Mouse (Mus musculus): Measurements from ENCODE around the gene Tgm2. TPM values are rescaled to one million over a fixed set of nuclear protein-coding genes. Genes with fewer than 3 reads are reported as not detected.

The Tgm2 gene
- polyA plus RNA-seq, 1 experiment = 53.3 TPM

GRCm38 (mm10) chr2:158109516-158109915 is 36.7 kb downstream of the Tgm2 start:
- no peaks in the 10 kb centered on the region for H3K27me3 ChIP-seq (ENCODE audit: control insufficient read depth, insufficient read depth, low read length)
- H3K36me3 ChIP-seq (ENCODE audit: control insufficient read depth, insufficient read depth, low read length) = no peaks in the 10 kb centered on the region
- H3K4me1 ChIP-seq (ENCODE audit: control insufficient read depth, insufficient read depth, insufficient read length) = no peaks in the 10 kb centered on the region
- no peak for DNase-seq (ENCODE audit: low read depth in 1 of 2, low spot score in 2 of 2)
- no peak for TF ChIP-seq CTCF (IDR thresholded peaks at IDR 0.05; ENCODE audit: extremely low read depth, insufficient read depth, insufficient read length, insufficient replicate concordance)
- no peak for TF ChIP-seq POLR2A (IDR thresholded peaks at IDR 0.05; ENCODE audit: low read depth, low read length)
- H3K4me3 ChIP-seq (ENCODE audit: extremely low read depth, insufficient read depth, insufficient read length) = no peak overlapping the region
- H3K27ac ChIP-seq (ENCODE audit: insufficient read depth, low read length) = no peak overlapping the region
- WGBS = 22% methylated on average over 8 of the region's 8 CpGs

DNA sequence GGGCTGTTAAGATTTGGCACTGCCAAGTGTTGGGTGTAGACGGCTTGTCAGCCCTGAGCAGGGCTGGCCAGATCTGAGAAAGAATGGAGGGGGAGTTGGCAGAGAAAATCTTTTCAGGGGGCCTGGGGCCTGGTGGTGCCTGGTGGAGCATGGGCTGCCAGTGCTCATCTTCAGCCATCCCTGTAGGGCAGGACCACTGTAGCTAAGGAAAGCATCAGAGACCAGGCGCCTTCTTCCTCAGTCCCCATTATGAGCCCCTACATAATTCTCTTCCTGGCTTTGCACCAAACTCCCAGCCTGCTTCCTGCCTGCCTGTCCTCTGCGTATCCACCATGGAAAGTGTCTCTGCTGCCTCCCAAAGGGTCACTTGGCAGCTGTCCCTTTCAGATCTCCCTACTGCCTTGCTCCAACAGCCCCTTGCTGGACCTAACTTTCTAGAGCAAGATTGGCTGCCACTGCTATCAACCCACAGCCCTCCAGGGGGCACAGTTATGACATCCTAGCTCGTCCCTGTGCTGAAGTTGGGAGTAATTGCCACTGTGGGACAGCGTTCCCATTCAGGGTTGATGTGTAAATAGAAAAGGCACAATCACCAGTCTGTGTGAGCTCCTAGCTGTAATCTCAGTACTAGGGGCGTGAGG is 39.2 kb downstream of the Tgm2 start:
- no peak overlapping the region for H3K4me3 ChIP-seq (ENCODE audit: extremely low read depth, insufficient read depth, insufficient read length)
- WGBS = 46% methylated on average over 6 of the region's 6 CpGs
- H3K36me3 ChIP-seq (ENCODE audit: control insufficient read depth, insufficient read depth, low read length) = no peaks in the 10 kb centered on the region
- H3K27me3 ChIP-seq (ENCODE audit: control insufficient read depth, insufficient read depth, low read length) = no peaks in the 10 kb centered on the region
- TF ChIP-seq POLR2A (IDR thresholded peaks at IDR 0.05; ENCODE audit: low read depth, low read length) = no peak
- peak; percentile 54; the same call in 1 of the 2 replicates for TF ChIP-seq CTCF (IDR thresholded peaks at IDR 0.05; ENCODE audit: extremely low read depth, insufficient read depth, insufficient read length, insufficient replicate concordance)
- H3K27ac ChIP-seq (ENCODE audit: insufficient read depth, low read length) = no peak overlapping the region
- no peaks in the 10 kb centered on the region for H3K4me1 ChIP-seq (ENCODE audit: control insufficient read depth, insufficient read depth, insufficient read length)
- DNase-seq (ENCODE audit: low read depth in 1 of 2, low spot score in 2 of 2) = peak in 1 of 2 experiments; percentile 24

- no peaks in the 10 kb centered on the region for H3K27me3 ChIP-seq (ENCODE audit: control insufficient read depth, insufficient read depth, low read length)
- DNase-seq (ENCODE audit: low read depth in 1 of 2, low spot score in 2 of 2) = no peak
- H3K27ac ChIP-seq (ENCODE audit: insufficient read depth, low read length) = no peak overlapping the region
- no peak for TF ChIP-seq CTCF (IDR thresholded peaks at IDR 0.05; ENCODE audit: extremely low read depth, insufficient read depth, insufficient read length, insufficient replicate concordance)
- no peak for TF ChIP-seq POLR2A (IDR thresholded peaks at IDR 0.05; ENCODE audit: low read depth, low read length)
- H3K4me3 ChIP-seq (ENCODE audit: extremely low read depth, insufficient read depth, insufficient read length) = no peak overlapping the region
- no peaks in the 10 kb centered on the region for H3K36me3 ChIP-seq (ENCODE audit: control insufficient read depth, insufficient read depth, low read length)
- WGBS = 84% methylated on average over 6 of the region's 6 CpGs
- no peaks in the 10 kb centered on the region for H3K4me1 ChIP-seq (ENCODE audit: control insufficient read depth, insufficient read depth, insufficient read length)
Observed at GRCm38 (mm10) chr2:158105605-158106004, 40.6 kb downstream of the Tgm2 start.

GRCm38 (mm10) chr2:158104966-158105365 is 41.3 kb downstream of the Tgm2 start:
- no peaks in the 10 kb centered on the region for H3K36me3 ChIP-seq (ENCODE audit: control insufficient read depth, insufficient read depth, low read length)
- DNase-seq (ENCODE audit: low read depth in 1 of 2, low spot score in 2 of 2) = no peak
- H3K27me3 ChIP-seq (ENCODE audit: control insufficient read depth, insufficient read depth, low read length) = no peaks in the 10 kb centered on the region
- no peak overlapping the region for H3K27ac ChIP-seq (ENCODE audit: insufficient read depth, low read length)
- no peak overlapping the region for H3K4me3 ChIP-seq (ENCODE audit: extremely low read depth, insufficient read depth, insufficient read length)
- 89% methylated on average over 6 of the region's 6 CpGs for WGBS
- no peak for TF ChIP-seq POLR2A (IDR thresholded peaks at IDR 0.05; ENCODE audit: low read depth, low read length)
- TF ChIP-seq CTCF (IDR thresholded peaks at IDR 0.05; ENCODE audit: extremely low read depth, insufficient read depth, insufficient read length, insufficient replicate concordance) = no peak
- H3K4me1 ChIP-seq (ENCODE audit: control insufficient read depth, insufficient read depth, insufficient read length) = no peaks in the 10 kb centered on the region

DNA sequence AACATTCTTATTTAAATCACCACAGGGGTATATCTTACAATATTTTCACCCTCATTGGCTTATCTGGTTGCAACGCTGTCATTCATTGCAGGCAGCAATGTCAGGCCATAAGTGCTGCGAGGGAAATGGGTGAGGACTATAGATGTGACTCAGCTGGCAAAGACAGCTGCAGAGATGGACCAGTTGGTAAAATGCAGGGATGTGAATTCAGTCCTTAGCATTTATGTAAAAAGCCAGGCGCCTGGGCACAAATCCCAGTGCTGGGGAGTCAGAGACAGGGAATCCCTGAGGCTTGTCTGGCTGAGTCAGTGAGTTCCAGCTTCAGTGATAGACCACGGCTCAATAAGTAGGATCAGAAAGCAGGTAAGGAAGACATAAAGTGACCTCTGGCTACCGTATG is 44.5 kb downstream of the Tgm2 start:
- TF ChIP-seq CTCF (IDR thresholded peaks at IDR 0.05; ENCODE audit: extremely low read depth, insufficient read depth, insufficient read length, insufficient replicate concordance) (no peak), POLR2A (IDR thresholded peaks at IDR 0.05; ENCODE audit: low read depth, low read length) (no peak)
- Histone ChIP-seq H3K27ac (ENCODE audit: insufficient read depth, low read length) (no peak overlapping the region), H3K27me3 (ENCODE audit: control insufficient read depth, insufficient read depth, low read length) (no peaks in the 10 kb centered on the region), H3K4me1 (ENCODE audit: control insufficient read depth, insufficient read depth, insufficient read length) (no peaks in the 10 kb centered on the region), H3K36me3 (ENCODE audit: control insufficient read depth, insufficient read depth, low read length) (no peaks in the 10 kb centered on the region), H3K4me3 (ENCODE audit: extremely low read depth, insufficient read depth, insufficient read length) (no peak overlapping the region)
- no peak for DNase-seq (ENCODE audit: low read depth in 1 of 2, low spot score in 2 of 2)
- WGBS = 85% methylated on average over 5 of the region's 5 CpGs

- no peak for DNase-seq (ENCODE audit: low read depth in 1 of 2, low spot score in 2 of 2)
- 73% methylated on average over 3 of the region's 3 CpGs for WGBS
- no peak for TF ChIP-seq POLR2A (IDR thresholded peaks at IDR 0.05; ENCODE audit: low read depth, low read length)
- TF ChIP-seq CTCF (IDR thresholded peaks at IDR 0.05; ENCODE audit: extremely low read depth, insufficient read depth, insufficient read length, insufficient replicate concordance) = no peak
- Histone ChIP-seq H3K4me3 (ENCODE audit: extremely low read depth, insufficient read depth, insufficient read length) (no peak overlapping the region), H3K4me1 (ENCODE audit: control insufficient read depth, insufficient read depth, insufficient read length) (no peaks in the 10 kb centered on the region), H3K36me3 (ENCODE audit: control insufficient read depth, insufficient read depth, low read length) (no peaks in the 10 kb centered on the region), H3K27ac (ENCODE audit: insufficient read depth, low read length) (no peak overlapping the region), H3K27me3 (ENCODE audit: control insufficient read depth, insufficient read depth, low read length) (no peaks in the 10 kb centered on the region)
Observed at GRCm38 (mm10) chr2:158099537-158099936, 46.7 kb downstream of the Tgm2 start.

DNA sequence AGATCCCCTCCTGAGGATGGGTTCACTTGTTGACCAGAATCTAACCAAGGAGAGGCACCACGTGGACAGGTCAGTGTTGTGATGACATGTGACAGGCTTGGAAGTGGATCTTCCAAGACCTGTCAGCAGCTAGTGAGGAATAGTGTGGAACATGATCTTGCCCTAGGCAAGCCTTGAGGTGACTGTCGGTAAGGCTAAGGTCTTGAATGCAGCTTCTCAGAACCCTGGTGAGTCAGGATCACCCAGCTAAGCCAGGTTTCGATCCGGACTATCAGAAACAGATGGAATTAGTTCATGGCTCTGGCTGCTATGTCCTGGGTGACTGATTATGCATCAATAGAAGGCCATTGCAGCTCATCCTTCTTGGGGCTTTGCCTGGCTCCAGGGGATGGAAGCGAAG is 47.5 kb downstream of the Tgm2 start:
- Histone ChIP-seq H3K4me3 (ENCODE audit: extremely low read depth, insufficient read depth, insufficient read length) (no peak overlapping the region), H3K27me3 (ENCODE audit: control insufficient read depth, insufficient read depth, low read length) (no peaks in the 10 kb centered on the region), H3K4me1 (ENCODE audit: control insufficient read depth, insufficient read depth, insufficient read length) (no peaks in the 10 kb centered on the region), H3K27ac (ENCODE audit: insufficient read depth, low read length) (no peak overlapping the region), H3K36me3 (ENCODE audit: control insufficient read depth, insufficient read depth, low read length) (no peaks in the 10 kb centered on the region)
- DNase-seq (ENCODE audit: low read depth in 1 of 2, low spot score in 2 of 2) = no peak
- TF ChIP-seq CTCF (IDR thresholded peaks at IDR 0.05; ENCODE audit: extremely low read depth, insufficient read depth, insufficient read length, insufficient replicate concordance) (no peak), POLR2A (IDR thresholded peaks at IDR 0.05; ENCODE audit: low read depth, low read length) (no peak)
- 87% methylated on average over 5 of the region's 5 CpGs for WGBS
